Mouse (Mus musculus) ES-Bruce4 (cell line): ENCODE results near the gene Abcc1. TPM values are rescaled to one million over a fixed set of nuclear protein-coding genes. Genes with fewer than 3 reads are reported as not detected.

Source experiments
- H3K27ac ChIP-seq: 2 replicates; pipeline ENCODE4 v1.5.1; 2012; ENCODE audit warnings: low read length, inconsistent platforms; ENCODE audit not compliant: insufficient read depth
- H3K27me3 ChIP-seq: 2 replicates; pipeline ENCODE4 v1.6.1; 2012; ENCODE audit warnings: mild to moderate bottlenecking, low read length, inconsistent platforms; ENCODE audit not compliant: control insufficient read depth, poor library complexity, insufficient read depth, severe bottlenecking
- H3K36me3 ChIP-seq: 2 replicates; pipeline ENCODE4 v1.6.1; 2012; ENCODE audit warnings: inconsistent platforms, mild to moderate bottlenecking, low read length, moderate library complexity; ENCODE audit not compliant: control insufficient read depth, poor library complexity, insufficient read depth, severe bottlenecking
- H3K4me1 ChIP-seq: one replicate; pipeline ENCODE4 v1.8.1; 2011; ENCODE audit warnings: low read length; ENCODE audit not compliant: control insufficient read depth, insufficient read depth
- H3K4me3 ChIP-seq: 2 replicates; pipeline ENCODE4 v1.5.1; 2011; ENCODE audit warnings: low read depth, mild to moderate bottlenecking, low read length
- H3K9ac ChIP-seq: 2 replicates; pipeline ENCODE4 v1.6.1; 2012; ENCODE audit warnings: low read depth, mild to moderate bottlenecking, inconsistent platforms; ENCODE audit not compliant: poor library complexity, severe bottlenecking
- H3K9me3 ChIP-seq: replicated peaks from 2 replicates; pipeline ENCODE4 v1.6.1; 2012; ENCODE audit warnings: mild to moderate bottlenecking, low read length, inconsistent platforms; ENCODE audit not compliant: control insufficient read depth, poor library complexity, insufficient read depth, severe bottlenecking
- CTCF ChIP-seq: IDR thresholded peaks from one replicate; pipeline ENCODE4 v1.8.1; 2011; ENCODE audit warnings: low read depth, low read length
- EP300 ChIP-seq: IDR thresholded peaks from 2 replicates; pipeline ENCODE4 v1.6.1; 2011; ENCODE audit warnings: low read depth, low read length; ENCODE audit not compliant: insufficient read depth
- POLR2A ChIP-seq: IDR thresholded peaks from one replicate; pipeline ENCODE4 v1.8.1; 2011; ENCODE audit warnings: low read length; ENCODE audit not compliant: insufficient read depth
- polyA plus RNA-seq: library from polyadenylated mRNA; stranded (reverse); fragments of >200 nt; gene quantifications from 2 replicates; pipeline ENCODE4 v1.2.4, GENCODE M21; 2011; ENCODE audit warnings: low read depth; ENCODE audit not compliant: missing spikeins, insufficient read depth, insufficient read length

Gene Abcc1
- polyA plus RNA-seq, 1 experiment = 69.5 TPM

DNA sequence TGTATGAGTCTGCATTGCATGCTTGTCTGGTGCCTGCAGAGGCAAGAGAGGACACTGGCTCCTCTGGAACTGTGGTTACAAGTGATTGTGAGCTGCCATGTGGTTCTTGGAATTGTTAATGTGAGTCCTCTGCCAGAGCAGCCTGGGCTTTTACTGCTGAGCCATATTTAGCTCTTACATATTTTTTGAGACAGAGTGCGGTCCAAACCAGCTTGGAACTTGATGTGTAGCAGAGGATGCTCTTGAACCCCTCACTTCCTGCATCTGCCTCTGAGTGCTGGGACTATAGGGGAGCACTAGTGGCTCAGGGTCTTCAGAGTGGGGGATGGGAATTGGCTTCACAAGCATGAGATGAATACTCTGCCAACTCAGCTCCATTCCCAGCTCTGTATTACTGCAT is 10.0 kb downstream of the Abcc1 start:
- TF ChIP-seq CTCF (no peak), EP300 (no peak), POLR2A (no peak)
- Histone ChIP-seq H3K4me3 (no peak overlapping the region), H3K36me3 (no peaks in the 10 kb centered on the region), H3K9ac (no peak overlapping the region), H3K27ac (no peak overlapping the region), H3K27me3 (no peaks in the 10 kb centered on the region), H3K9me3 (no peaks in the 10 kb centered on the region), H3K4me1 (peaks cover 10% of the 10 kb centered on the region)

DNA sequence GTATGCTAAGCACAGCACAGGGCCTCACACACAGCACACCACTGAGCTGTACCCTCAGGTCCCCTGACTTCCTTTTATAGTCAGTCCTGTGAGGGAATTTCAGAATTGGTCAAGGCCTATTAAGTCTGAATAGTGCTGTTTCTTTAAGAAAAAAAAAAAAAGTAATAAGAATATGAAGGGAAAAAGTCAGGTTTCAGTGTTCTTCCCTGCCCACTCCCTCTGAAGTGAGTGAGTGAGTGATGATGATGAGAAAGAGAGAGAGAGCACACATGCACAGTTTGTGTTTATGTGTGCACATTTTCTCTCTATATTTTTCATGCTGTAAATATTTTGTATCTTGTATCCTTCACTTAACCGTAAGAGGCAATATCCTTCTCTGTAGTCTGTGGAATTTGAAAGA is 11.0 kb downstream of the Abcc1 start:
- no peak overlapping the region for H3K9ac ChIP-seq
- no peaks in the 10 kb centered on the region for H3K9me3 ChIP-seq
- H3K27ac ChIP-seq = no peak overlapping the region

DNA sequence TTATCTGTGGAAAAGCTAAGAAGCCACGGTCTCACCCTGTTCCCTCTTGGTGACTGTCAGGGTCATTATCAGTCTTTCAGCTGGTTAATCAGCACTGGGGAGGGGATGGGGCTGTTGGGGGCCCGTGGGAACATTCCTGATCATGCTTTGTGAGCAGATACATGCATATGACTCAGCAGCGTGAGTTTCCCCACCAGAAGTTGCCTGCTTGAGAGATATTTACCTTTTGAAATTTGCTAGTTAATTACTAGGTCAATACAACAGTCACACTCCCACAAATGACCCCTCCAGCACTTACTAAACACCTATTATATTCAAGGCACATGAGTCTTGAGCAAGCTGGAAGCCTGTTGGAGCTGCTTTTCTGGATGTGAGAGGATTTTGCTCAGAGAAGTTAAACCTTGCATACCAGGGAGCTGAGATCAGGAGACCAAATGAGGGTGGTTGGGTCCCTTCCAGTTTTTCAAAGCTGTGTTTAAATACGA is 11.5 kb downstream of the Abcc1 start:
- Histone ChIP-seq H3K9me3 (no peaks in the 10 kb centered on the region), H3K9ac (no peak overlapping the region), H3K36me3 (no peaks in the 10 kb centered on the region), H3K27me3 (no peaks in the 10 kb centered on the region), H3K4me3 (no peak overlapping the region), H3K27ac (no peak overlapping the region), H3K4me1 (peaks cover 7% of the 10 kb centered on the region)
- TF ChIP-seq CTCF (no peak), EP300 (no peak), POLR2A (no peak)

More for the DNA sequence above, 11.0 kb downstream of the Abcc1 start:
- Histone ChIP-seq H3K36me3 (no peaks in the 10 kb centered on the region), H3K27me3 (no peaks in the 10 kb centered on the region), H3K4me3 (no peak overlapping the region), H3K4me1 (peaks cover 7% of the 10 kb centered on the region)
- TF ChIP-seq EP300 (no peak), POLR2A (no peak), CTCF (no peak)

DNA sequence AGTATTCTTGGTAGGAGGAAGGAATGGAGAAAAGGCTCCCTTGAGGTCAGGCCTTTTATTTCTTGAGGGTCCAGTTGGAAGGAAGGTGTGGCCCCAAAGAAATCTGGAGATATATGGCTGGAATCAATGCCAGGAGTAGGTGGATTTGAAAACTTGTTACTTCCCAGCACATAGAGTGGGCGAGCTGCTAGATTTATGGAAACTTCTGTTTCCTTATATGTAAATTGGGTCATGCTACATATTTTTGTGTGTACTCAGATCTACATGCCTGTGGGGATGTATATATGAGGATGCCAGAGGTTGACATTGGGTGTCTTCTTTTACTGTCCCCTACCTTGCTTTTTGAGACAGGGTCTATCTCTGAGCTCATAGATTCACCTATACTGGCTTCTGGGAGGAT is 14.6 kb downstream of the Abcc1 start:
- Histone ChIP-seq H3K9me3 (no peaks in the 10 kb centered on the region), H3K4me1 (peaks cover 11% of the 10 kb centered on the region), H3K36me3 (no peaks in the 10 kb centered on the region), H3K9ac (no peak overlapping the region), H3K27ac (no peak overlapping the region), H3K4me3 (no peak overlapping the region), H3K27me3 (no peaks in the 10 kb centered on the region)
- TF ChIP-seq POLR2A = no peak
- TF ChIP-seq EP300 = no peak
- TF ChIP-seq CTCF = no peak

DNA sequence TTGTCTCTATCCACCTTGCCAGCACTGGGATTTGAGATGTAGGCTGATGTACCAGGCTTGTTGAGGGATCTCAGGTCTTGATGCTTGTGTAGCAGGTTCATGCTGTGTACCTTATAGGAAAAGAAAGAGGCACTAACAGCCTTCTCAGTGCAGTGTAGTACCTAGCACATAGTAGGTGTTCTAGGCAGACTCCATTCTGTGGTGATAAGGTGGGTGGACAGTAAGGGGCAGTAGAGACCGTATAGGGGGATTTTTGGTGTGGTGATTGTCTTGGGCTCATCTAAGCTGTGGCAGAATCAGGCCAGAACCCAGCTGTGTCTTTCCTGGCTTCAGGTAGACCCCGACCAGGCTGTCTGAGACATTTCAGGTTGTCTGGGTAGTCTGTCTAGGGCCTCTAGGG is 15.0 kb downstream of the Abcc1 start:
- Histone ChIP-seq H3K9ac (no peak overlapping the region), H3K27me3 (no peaks in the 10 kb centered on the region), H3K27ac (no peak overlapping the region), H3K9me3 (no peaks in the 10 kb centered on the region), H3K36me3 (no peaks in the 10 kb centered on the region), H3K4me3 (no peak overlapping the region), H3K4me1 (peaks cover 11% of the 10 kb centered on the region)
- no peak for TF ChIP-seq EP300
- TF ChIP-seq POLR2A = no peak
- no peak for TF ChIP-seq CTCF

DNA sequence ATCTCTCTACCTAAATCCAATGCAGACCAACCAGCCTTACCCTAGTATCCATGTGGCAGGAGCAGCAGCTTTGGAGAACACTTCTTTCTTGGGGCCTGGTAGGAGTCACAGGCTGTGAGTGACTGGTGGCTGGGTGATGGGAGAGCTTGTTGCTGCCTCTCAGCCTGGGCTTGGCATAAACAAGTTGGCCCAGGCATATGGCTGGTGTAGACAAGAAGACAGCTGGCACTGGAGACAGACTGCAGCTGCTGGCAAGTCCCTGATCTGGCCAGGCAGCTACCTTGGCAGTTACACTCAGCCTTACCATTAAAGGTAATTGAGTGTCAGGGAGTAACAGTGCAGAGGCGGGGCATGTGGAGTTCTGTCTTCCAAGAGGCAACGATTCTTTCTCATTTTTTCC is 16.0 kb downstream of the Abcc1 start:
- H3K4me1 ChIP-seq = peaks cover 7% of the 10 kb centered on the region
- H3K27ac ChIP-seq = no peak overlapping the region
- TF ChIP-seq POLR2A (no peak), EP300 (no peak), CTCF (no peak)
- no peak overlapping the region for H3K9ac ChIP-seq
- H3K36me3 ChIP-seq = no peaks in the 10 kb centered on the region
- no peaks in the 10 kb centered on the region for H3K27me3 ChIP-seq
- no peak overlapping the region for H3K4me3 ChIP-seq
- no peaks in the 10 kb centered on the region for H3K9me3 ChIP-seq
